Mouse (Mus musculus) MN1 (cell line): ENCODE measurements around the gene Ttll8.
A peak's percentile ranks its signal among the peaks of the same experiment; 100 is the strongest.

Source experiments
- DNase-seq: peaks from one replicate; pipeline ENCODE4 v3.0.0-alpha.2; 2016; ENCODE audit warnings: low spot score

Ttll8 gene

DNA sequence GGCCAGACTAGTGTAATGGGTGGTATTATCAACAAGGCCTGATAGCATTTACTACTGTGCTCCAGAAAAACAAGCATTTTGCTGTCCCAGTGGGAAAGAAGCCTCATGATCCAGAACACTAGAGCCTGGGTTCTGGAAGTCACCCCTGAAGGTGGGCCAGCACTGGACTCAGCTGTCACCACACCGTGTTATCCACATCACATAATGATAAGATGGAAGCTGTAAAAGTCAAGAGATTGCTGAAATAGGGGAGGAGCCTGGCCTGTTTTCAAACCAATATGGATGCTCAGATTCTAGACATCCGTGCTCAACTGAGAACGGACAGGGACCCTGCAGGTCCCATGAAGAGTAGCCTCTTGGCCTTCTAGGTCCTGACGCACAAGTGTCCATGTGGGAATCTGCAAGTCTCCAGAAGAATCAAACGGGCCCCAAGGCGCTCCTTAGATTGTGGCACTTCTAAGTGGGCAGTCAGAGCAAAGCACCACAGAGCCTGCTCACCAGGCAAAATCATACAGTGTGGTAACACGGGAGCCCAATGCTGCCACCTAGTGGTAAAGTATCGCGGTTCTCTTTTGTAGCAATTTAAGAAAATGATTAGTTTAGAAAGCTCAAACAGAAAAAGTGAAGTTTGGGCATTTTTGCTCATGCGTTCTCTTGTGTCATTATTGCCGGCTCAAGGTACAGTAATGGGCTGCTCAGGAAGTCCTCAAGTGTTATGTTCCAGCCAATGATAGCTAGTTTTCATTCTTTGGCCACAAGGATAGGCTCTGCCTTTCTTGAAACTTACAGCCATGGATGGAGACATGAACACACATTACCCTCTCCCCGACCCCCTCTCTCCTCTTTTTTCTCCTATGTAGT is 32.9 kb downstream of the Ttll8 start:
- peak; percentile 92 for DNase-seq

DNA sequence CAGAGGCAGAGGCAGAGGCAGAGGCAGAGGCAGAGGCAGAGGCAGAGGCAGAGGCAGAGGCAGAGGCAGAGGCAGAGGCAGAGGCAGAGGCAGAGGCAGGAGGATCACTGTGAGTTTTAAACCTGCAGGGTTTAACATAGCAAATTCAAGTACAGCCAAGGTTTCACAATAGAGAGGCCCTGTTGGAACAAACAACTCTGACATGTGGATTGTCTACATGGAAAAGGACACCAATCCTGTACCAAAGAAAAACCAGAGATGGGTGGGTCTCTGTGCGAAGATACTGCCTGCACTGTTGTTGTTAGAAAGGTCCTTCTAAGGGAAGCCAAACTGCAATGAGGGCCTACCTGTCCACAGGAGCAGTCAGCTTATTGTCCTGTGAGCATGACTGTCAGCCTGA is 34.2 kb downstream of the Ttll8 start:
- no peak for DNase-seq

DNA sequence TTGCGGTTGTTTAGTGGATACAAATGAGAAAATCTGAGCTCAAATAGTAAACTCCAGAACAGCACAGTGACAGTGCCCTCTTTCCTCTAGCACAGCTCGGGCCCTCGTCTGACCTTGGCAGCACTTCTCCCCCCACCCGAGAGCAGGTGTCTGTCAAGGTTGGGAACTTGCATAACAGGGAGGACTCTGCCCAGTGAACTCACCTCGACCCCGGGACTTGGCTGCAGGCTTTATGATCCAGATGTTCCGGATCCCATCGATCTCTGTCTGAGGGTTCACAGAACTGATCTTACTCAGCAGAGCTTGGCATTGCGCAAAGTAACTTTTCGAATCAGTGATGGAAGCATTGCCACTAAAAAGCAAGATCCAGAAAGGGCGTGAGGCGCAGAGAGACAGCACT is 34.9 kb downstream of the Ttll8 start:
- no peak for DNase-seq

DNA sequence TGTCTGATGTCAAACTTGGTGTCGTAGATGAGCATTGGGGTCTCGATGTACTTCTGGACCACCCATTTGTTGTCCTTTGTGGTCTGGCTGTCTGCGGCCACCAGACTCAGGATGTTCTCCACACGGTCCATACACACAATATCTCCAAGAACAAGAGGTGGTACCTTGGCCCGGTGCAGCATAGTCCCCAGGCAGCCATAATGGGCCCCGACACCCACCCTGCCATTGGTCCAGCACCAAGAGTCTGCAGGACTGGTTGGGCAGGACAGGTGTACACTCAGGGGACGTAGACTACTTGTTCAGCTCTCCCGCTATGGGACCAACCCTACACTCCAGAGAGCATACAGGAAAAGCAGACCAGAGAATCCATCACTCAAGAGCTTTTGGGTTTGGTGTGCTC is 37.1 kb downstream of the Ttll8 start:
- no peak for DNase-seq

DNA sequence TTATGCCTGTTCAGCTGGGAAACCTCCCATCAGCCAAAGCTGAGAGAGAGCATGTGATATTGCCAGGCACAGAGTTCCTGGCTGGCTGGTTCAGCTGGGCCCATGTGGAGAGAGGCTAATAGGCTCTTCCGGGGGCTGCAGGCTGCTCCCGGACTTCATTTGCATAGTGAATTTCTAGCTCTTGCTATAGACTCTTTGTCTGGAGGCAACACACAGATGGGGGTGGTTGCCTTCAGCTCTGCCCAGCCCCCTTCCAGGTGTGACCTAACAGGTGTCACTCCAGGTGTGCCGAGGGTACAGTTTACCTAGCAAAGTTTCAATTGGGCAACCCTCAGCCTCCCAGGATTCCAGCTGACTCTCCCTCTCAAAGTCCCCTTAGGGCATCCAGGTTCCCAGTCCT is 37.9 kb downstream of the Ttll8 start:
- DNase-seq = no peak

DNA sequence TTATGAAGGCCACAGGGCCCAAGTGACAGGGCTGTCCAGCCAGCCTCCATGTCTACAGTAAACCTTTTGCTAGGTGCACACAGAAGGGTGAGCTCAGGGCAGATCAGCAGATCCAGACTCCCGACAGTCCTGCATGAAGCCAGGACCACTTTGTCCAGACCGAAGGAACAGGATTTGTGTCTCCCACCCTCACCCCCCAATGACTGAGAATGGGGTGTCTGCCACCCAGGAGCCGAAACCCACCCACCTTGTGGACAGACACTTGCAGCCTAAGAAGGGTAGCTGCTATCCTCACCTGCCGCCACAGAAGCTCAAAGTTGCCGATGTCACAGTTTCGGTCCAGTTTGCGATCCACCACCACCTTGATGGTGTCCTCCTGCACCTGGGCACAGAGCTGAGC is 39.2 kb downstream of the Ttll8 start:
- no peak for DNase-seq

DNA sequence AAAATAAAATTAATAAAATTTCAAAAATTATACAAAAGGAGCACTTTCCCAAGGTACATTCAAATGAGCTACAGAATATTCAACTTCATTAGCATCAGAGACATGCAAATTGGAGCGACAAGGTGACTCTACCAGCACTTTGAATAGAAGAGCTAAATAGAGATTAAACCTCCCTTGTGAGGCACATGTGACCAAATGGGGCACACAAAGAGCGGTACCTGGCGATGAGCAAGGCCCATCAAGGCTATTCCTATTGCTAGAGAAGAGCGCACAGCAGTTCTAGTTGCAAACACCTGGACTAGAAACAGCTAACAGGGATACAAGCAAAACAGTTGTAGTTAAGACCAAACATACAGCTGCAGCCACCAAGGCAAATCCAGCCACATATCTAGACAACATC is 47.9 kb downstream of the Ttll8 start:
- DNase-seq = no peak

DNA sequence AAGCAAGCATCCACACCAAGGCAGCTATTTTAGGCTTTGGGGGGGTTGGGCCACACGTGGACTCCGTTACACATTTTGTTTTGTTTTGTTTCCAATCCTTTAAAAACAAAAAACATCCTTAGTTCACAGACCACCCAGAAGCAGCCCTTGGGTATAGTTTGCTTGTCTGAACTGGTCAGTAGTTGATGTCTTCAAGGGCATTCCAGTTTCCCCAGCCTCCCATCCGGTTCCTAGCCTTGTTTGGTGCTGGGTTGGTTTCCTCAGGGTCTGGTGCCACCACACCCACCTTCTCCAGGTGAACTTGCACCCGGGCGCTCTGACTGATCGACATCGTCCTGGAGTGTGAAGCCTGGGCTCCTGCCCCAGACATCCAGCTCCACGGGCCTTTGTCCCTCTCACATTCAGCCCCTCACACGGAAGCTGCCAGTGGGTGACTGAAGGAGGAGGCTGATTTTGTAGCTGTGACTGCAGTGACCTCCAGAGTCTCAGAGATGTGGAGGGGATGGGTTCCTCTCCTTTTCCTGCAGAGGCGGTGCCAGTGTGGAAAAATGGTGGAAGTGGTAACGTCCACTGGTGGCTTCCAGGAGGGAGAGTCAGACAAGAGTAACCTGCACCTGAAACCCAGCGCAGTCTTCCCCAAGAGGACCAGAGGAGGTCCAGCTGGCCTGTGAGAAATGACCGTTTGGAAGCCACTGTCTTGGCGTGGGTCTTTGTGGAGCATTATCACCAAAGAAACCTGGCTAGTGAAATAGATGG is 50.0 kb downstream of the Ttll8 start:
- no peak for DNase-seq

DNA sequence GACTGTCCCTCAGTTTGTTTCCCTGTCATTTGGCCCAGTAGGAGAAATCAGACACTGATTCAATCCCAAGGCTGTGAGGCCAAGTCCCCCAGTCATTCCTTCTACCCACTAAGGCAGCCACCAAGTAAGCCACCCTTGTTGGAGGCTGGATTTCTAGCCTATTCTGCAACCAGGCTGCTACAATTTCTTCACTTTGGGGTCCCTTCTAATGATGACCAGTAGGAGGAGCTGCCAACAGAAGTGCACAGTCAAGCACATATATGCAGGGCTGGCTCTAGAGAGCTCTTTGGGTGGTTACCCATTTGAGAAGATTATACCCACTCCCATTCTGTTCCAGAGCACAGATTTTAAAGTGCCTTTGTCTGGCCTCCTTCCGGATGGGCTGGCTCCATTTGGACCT is 51.1 kb downstream of the Ttll8 start:
- no peak for DNase-seq

DNA sequence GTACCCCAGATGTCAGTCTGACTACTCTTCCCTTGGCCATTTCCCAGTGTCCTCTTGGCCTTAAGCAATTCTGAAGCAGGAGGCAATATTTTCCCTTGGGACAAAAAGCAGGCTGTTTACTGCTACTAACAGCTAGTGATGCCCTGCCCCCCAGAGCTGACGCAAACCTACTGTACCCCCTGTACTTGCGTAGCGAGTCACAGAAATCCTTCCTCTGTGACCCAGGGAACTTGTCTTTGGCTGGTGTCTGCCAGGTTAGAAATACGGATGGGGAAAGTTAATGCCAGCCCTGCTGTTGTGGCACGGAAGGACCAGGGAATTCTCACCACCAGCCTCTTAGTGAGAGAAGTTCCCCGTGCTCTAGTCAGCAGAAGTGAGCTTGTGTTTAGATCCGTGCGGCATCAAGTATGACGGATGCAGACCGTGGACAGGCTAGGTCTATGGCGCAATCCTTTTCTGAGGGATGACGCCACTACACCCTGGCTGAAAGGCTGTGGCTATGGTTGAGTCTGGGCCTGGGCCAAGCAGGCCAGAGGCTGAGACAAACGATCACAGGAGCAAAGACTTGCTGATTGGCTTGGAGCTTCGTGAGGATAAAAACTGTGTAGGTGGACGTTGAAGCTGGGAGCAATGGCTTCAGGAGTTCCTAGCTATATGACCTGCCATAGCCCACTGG is 51.9 kb downstream of the Ttll8 start:
- DNase-seq = no peak

DNA sequence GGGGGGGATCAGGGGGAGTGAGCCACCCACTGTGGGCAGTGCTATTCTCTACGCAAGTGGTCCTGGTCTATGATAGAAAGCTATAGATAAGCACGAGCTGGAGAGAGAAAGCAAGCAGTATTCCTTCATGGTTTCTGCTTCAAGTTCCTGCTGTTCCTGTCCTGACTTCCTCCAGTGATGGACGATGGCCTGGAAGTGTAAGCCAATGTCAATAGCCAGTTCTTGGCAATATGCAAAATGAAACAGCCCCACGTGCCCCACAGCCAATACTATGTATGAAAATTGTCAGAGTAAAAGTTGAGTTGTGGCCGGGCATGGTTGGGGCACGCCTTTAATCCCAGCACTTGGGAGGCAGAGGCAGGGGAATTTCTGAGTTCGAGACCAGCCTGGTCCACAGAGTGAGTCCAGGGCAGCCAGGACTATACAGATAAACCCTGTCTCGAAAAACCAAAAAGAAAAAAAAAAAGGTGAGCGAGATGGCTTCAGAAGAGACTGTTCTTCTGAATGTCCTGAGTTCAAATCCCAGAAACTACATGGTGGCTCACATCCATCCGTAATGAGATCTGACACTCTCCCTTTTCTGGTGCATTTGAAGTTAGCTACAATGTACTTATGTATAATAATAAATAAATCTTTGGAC is 57.8 kb downstream of the Ttll8 start:
- no peak for DNase-seq

DNA sequence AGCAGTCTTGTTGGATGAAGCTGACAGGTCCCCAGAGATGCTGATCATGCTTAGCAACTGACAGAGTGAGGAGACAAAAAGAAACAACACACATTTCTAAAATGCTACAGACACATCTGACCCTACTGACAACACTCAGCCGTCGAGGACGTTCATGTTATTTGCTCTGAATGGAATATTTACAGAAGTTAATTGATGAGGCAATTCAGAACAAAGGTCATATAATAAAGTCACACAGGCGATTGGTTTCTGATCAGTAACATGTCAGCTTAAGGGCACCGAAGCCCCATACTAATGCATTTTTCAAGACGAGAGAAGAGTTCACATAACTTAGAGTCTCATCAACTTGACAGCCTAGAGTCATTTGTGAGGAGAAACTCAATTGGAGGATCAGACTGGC is 58.3 kb downstream of the Ttll8 start:
- DNase-seq = no peak

DNA sequence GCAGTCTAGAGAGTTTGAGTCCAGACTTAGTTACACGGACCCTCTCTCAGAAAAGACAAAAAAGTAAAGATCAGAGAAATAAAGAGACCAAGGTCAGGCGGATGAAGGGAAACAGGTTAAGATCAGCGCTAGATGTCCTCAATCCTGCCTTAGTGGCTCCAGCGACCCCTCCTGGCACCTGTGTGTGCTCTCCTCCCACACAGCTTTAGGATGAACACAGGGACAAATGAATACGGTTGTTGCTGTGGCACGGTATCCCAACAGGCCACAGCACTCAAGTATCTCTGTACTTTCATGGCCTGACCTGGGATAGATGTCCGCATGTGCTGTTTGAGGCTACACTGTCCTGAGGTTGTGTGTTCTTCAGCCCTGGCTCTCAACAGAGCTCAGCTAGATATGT is 59.1 kb downstream of the Ttll8 start:
- no peak for DNase-seq

DNA sequence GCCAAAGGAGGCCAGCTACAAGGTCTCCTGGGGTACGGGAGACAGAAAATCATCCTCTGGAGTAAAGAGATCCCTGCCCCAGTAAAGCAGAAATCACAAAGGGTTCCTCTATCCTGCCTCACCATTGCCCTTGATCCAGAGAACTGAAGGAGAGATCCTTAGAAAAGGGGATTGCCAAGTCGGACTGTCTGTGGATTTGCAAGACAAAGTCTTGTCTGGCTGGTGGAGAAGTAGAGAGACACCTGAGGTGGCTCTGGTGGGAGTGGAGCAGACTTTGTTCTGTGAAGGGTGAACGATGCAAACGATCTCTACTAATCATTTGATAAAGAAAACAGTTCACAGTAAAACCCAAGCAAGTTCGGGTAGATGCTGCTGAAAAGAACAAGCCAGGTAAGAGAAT is 61.3 kb downstream of the Ttll8 start:
- DNase-seq = no peak

DNA sequence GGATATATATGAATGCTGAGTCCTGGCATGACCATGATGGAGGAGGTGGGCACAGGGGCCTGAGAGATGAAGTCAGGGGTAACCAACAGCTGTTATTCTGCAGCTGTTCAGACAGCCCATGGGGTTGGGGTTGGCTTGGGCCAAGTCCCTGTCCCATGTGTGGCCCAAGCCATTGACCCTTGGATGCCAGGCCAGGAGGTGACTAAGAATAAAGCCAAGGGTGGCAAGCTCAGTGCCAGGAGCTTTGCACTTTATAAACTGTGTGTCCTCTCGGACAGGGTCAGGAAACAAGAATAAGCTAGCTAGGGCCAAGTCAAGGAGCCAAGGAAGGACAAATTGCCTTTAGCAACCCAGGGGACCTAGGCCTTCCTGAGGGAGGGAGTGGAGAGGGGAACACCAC is 62.0 kb downstream of the Ttll8 start:
- no peak for DNase-seq

DNA sequence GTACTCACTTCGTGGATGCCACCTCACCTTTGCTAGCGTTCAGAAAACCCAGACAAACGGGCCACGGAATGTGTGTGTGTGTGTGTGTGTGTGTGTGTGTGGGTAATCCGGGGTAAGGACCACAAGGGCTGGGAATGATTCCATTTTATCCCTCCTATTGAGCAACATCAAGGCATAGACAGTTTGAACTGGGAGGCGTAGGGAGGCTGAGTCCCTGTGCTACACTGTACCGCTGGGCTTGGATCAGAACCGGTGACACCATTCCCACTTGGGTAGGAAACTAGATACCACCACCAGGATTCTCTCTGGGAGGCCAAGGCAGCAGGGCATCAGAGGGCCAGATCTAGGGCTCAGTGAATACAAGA is 62.6 kb downstream of the Ttll8 start:
- DNase-seq = no peak

DNA sequence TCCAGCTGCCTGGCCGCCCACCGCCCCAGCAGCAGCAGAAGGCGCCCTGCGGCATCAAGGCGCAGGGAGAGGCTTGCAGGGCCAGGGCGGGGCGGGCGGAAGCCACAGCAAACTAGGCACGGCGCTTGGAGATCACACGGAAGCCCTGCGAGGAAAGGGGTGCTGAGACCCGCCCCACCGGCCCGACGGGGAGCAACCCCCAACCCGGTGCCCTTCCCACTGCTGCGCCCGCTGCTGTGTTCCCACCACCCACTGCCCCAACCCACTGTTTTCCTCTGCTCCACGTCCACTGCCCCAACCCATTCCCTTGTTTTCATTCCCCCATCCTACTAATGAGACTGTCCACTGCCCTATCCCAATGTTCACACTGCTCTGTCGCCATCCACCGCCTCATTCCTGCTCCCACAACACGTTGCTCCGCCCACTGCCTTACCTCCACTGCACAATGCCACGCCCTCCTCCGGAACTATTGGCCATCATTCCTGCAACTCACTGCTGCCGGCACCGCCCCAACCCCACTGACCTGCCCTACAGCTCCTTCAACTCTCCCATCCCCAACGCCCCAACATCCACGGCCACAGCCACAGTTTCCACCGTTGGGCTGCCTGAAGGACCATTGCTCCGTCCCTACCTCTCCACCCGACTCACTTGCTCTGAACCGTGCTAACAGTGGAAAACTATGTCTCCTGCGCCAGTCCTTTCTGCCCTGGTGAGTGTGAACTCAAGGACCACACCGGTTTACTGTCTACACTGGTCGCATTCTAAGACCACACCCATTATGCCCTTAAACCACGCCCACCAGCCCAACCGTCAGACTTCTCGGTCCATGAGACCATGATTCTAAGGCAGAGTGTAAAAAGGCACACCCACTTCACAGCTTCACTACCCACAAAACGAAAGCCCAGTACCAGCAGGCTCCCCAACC is 63.2 kb downstream of the Ttll8 start:
- DNase-seq = no peak

DNA sequence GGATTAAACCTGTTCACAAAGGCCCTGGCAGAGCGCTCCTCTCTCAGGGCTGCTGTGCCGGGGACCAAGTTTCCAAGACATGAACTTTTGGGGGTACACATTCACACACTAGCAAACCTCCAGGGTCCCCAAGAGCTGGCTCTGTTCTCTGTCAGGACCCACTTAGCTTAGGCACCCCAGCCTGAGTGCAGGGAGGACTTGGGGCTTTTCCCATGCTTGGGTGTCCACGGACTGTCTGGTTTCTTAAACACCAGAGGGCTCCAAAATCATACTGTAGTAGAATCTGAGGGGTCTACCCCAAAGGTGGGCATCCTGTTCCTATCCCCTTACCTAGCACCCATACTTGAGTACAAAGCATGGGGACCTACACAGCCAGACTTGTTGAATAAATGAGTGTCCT is 64.2 kb downstream of the Ttll8 start:
- DNase-seq = no peak

DNA sequence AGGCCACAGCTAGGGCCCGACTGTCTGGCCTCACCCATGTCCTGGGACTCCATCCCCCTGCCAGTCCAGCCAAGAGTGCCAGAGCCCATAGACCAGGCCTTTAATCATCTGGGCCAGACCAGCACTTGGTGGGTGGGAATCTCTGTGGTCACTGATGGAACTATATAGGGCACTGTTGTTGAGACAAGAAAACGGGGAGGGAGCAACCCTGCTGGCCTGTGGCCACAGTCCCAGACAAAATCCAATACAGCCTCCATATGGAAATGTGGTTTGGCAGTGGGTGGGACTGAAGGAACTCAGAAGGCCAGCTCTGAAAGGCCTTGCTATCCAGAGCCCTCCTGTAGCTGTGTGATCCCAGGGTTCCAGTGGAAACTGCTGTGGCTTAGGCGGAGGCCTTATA is 65.2 kb downstream of the Ttll8 start:
- DNase-seq = no peak

DNA sequence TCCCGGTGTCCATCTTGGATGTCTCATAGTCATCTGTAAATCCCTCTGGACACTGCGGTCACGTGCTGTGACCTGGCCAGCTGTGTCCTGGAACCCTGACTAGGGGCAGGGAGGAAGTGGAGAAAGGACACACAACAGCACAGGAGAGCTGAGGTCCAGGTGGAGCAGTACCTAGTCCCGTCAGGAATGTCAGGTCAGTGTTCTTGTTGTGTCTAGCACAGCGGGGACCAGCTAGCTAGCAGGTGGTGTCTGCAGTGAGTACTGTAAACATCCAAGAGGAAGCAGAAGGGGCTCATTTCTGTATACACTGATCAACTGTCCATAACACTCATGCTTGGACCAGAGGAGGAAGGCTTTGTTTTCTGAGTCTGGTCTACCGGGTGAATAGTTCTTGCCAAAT is 68.8 kb downstream of the Ttll8 start:
- no peak for DNase-seq

DNA sequence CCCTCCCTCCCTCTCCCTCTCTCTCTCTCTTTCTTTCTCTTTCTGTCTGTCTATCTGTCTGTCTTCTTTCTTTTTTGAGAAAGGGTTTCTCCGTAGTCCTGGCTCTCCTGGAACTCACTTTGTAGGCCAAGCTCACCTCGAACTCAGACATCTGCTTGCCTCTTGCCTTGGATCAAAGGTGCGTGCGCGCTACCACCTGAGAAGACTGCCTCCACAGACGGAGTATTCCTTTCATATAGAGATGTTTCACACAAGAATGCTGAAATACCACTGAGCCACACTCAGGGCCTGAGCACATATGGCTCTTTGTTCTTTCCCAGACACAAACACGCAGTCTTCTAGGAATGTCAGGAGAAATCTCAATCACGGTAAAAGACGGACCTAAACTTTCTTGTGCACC is 70.9 kb downstream of the Ttll8 start:
- no peak for DNase-seq

DNA sequence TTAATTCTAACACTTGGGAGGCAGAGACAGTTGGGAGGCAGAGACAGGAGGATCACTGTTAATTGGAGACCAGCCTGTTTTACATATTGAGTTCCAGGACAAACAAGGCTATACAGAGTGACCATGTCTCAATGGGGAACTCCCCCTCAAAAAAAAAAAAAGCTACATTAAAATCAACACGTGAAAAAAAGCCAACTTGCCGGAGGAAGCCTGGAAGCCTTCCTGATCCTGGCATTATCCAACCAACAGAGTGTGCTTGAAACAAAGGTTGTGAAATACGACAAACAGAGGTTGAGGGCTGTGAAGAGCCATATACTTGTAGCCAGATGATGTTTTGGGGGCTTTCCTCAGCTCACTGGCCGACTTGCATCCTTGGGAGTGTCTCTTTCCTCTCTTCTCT is 71.4 kb downstream of the Ttll8 start:
- no peak for DNase-seq
